23 mouse cellular contexts compared by ENCODE assay signal in genomic region chr1:56346638-56347037, GRCm38 (mm10).
"Had no signal": no experiment of that assay in that cellular context is flagged by ENCODE, and none has a peak within 500 bp of the region (broad histone marks: within the 10 kb centered on the region; RNA-seq: fewer than 3 reads in every experiment).

No protein-coding gene starts in this region.

- H3K9ac ChIP-seq: limb, embryonic 13.5 days; liver, embryonic 12.5 days; liver, embryonic 15.5 days; lung, embryonic 15.5 days; midbrain, embryonic 12.5 days; midbrain, embryonic 15.5 days; neural tube, embryonic 12.5 days; neural tube, embryonic 15.5 days had no signal

- H3K4me3 ChIP-seq: layer of hippocampus, adult 2 months; limb, embryonic 10.5 days; limb, embryonic 13.5 days; liver, embryonic 12.5 days; liver, embryonic 15.5 days; lung, embryonic 15.5 days; midbrain, embryonic 12.5 days; midbrain, embryonic 15.5 days; neural tube, embryonic 12.5 days; neural tube, embryonic 15.5 days had no signal

- DNase-seq: kidney, adult 18-20 months; kidney, postnatal 25 days; layer of hippocampus, adult 9-11 months; liver; right cerebral cortex, adult 18-20 months; right cerebral cortex, postnatal 14 days; right cerebral cortex, postnatal 4 days; thymus, postnatal 25 days had no signal

- H3K27me3 ChIP-seq: limb, embryonic 13.5 days; liver, embryonic 12.5 days; liver, embryonic 15.5 days; lung, embryonic 15.5 days; midbrain, embryonic 12.5 days; midbrain, embryonic 15.5 days; neural tube, embryonic 12.5 days; neural tube, embryonic 15.5 days had no signal

- H3K4me2 ChIP-seq: limb, embryonic 13.5 days; liver, embryonic 12.5 days; liver, embryonic 15.5 days; lung, embryonic 15.5 days; midbrain, embryonic 12.5 days; midbrain, embryonic 15.5 days; neural tube, embryonic 12.5 days; neural tube, embryonic 15.5 days had no signal

- H3K4me1 ChIP-seq: limb, embryonic 10.5 days; limb, embryonic 13.5 days; liver, embryonic 12.5 days; liver, embryonic 15.5 days; lung, embryonic 15.5 days; midbrain, embryonic 12.5 days; midbrain, embryonic 15.5 days; neural tube, embryonic 12.5 days; neural tube, embryonic 15.5 days had no signal

- H3K9me3 ChIP-seq: limb, embryonic 10.5 days; limb, embryonic 13.5 days; liver, embryonic 12.5 days; liver, embryonic 15.5 days; lung, embryonic 15.5 days; midbrain, embryonic 12.5 days; midbrain, embryonic 15.5 days; neural tube, embryonic 12.5 days; neural tube, embryonic 15.5 days had no signal

- H3K36me3 ChIP-seq: limb, embryonic 10.5 days; limb, embryonic 13.5 days; liver, embryonic 12.5 days; liver, embryonic 15.5 days; lung, embryonic 15.5 days; midbrain, embryonic 12.5 days; midbrain, embryonic 15.5 days; neural tube, embryonic 12.5 days; neural tube, embryonic 15.5 days had no signal

- ATAC-seq: inflammation-experienced regulatory T-cells, adult 6 months; intestine, embryonic 16.5 days; liver, embryonic 12.5 days; midbrain, embryonic 15.5 days had no signal

- H3K27ac ChIP-seq: kidney, postnatal 0 days; layer of hippocampus, adult 2 months; limb, embryonic 10.5 days; limb, embryonic 13.5 days; liver, embryonic 12.5 days; liver, embryonic 15.5 days; lung, embryonic 15.5 days; macrophage; midbrain, embryonic 12.5 days; midbrain, embryonic 15.5 days; neural tube, embryonic 12.5 days; neural tube, embryonic 15.5 days; stomach, postnatal 0 days had no signal
